8 mouse cellular contexts compared by ENCODE assay signal in the genomic region with DNA sequence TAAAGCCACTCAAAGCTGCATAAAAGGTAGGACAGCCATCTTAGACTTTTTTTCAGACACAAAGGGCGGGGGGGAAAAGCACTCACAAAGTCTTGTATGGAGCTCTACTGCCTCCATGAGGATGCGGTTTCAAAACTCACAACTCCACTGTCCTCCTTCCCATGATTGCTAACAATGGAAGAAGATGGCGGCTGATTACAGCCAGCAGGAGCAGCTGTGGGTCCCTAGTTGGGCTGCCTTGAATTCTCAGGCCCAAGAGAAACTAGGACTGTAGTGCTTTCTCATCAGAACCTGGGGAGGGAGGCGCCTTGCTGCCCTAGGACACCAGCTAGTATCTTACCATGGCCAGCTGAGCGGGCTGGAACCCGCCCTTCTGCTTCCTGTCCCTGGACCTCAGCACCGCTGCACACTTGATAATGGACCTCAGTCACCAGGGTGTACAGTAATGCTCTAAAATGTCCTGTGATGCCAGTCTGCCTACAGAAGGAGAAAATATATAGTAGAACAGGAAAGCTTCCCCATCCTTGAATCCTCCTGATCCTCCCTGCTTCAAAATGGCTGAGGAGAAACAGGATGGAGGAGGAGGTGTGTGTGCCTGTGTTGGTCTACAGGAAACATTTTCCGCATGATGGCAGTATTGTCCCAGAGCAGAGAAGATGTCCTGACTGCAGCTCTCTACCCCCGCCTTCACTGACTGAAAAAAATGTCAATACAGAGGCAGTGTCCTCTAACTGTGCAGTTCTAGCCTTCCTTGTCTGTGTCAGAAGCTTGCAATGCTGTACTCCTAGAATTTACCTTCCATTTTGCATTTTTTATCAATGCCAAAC.
DNase-seq lines count a peak whose midpoint lies in the region; ATAC-seq and TF ChIP-seq lines count a peak whose summit lies in the region.

No protein-coding gene starts in this region.

- ATAC-seq in hindbrain, embryonic 14.5 days (ENCODE audit: low FRiP score): peak; percentile 46
- peak; percentile 70 for ATAC-seq in liver, embryonic 16.5 days (ENCODE audit: low read depth)

- H3K36me3 ChIP-seq in kidney, adult 2 months (ENCODE audit: control insufficient read depth, insufficient read depth, low read length): no peaks in the 10 kb centered on the region
- H3K36me3 ChIP-seq in forebrain, embryonic 10.5 days (replicated peaks): peaks cover 66% of the 10 kb centered on the region
- peaks cover 4% of the 10 kb centered on the region; the same call in 1 of the 2 replicates for H3K36me3 ChIP-seq in hindbrain, embryonic 14.5 days (replicated peaks; ENCODE audit: control insufficient read depth, insufficient read depth)
- no peaks in the 10 kb centered on the region for H3K36me3 ChIP-seq in liver, embryonic 16.5 days (ENCODE audit: control insufficient read depth, insufficient read depth)
- H3K36me3 ChIP-seq in thymus, adult 2 months (ENCODE audit: control insufficient read depth, insufficient read depth, low read length): no peaks in the 10 kb centered on the region

- no peak overlapping the region; the same call in 1 of the 2 replicates for H3K9ac ChIP-seq in hindbrain, embryonic 14.5 days
- H3K9ac ChIP-seq in liver, embryonic 16.5 days (ENCODE audit: low read depth, low read length): 0 out of 2 replicates have a peak overlapping the region, but pooled peaks have one; percentile 20

- H3K4me3 ChIP-seq in kidney, adult 2 months (ENCODE audit: insufficient read depth, low read depth, low read length): no peak overlapping the region
- H3K4me3 ChIP-seq in forebrain, embryonic 10.5 days: peak overlapping the region; percentile 19
- H3K4me3 ChIP-seq in hindbrain, embryonic 14.5 days (replicated peaks; ENCODE audit: low read length): peak overlapping the region; percentile 25
- H3K4me3 ChIP-seq in liver, embryonic 16.5 days (ENCODE audit: low read depth, low read length): peak overlapping the region; percentile 50
- H3K4me3 ChIP-seq in thymus, adult 2 months (ENCODE audit: control insufficient read depth, insufficient read depth, low read length): no peak overlapping the region

- peak; percentile 88 for DNase-seq in kidney, adult 18-20 months
- DNase-seq in kidney, adult 2 months: no peak
- DNase-seq in Muller cell, postnatal 12 days (ENCODE audit: inconsistent ontology term): peak; percentile 78
- DNase-seq in forebrain, embryonic 10.5 days (ENCODE audit: extremely low spot score, low spot score): no peak
- peak; percentile 83 for DNase-seq in hindbrain, embryonic 14.5 days (ENCODE audit: low spot score)
- DNase-seq in ovary, adult 18-20 months (ENCODE audit: low spot score): peak; percentile 79
- DNase-seq in thymus, adult 2 months: no peak

- no peak; the same call in 1 of the 2 replicates for TF ChIP-seq CTCF in kidney, adult 2 months (conservative IDR thresholded peaks at IDR 0.05; ENCODE audit: insufficient read depth, insufficient read length, low read depth, low read length)
- no peak for TF ChIP-seq CTCF in thymus, adult 2 months (IDR thresholded peaks at IDR 0.05; ENCODE audit: borderline replicate concordance, control insufficient read depth, extremely low read depth, insufficient read depth, low read length, poor library complexity)

- WGBS in kidney, adult 2 months: 95% methylated on average over 9 of the region's 9 CpGs
- 61% methylated on average over 9 of the region's 9 CpGs for WGBS in forebrain, embryonic 10.5 days
- 68% methylated on average over 9 of the region's 9 CpGs for WGBS in hindbrain, embryonic 14.5 days
- 27% methylated on average over 9 of the region's 9 CpGs for WGBS in liver, embryonic 16.5 days (ENCODE audit: insufficient replicate concordance)
- 94% methylated on average over 9 of the region's 9 CpGs for WGBS in thymus, adult 2 months

- no peaks in the 10 kb centered on the region for H3K4me1 ChIP-seq in kidney, adult 2 months (ENCODE audit: control insufficient read depth, insufficient read depth, low read length)
- no peaks in the 10 kb centered on the region for H3K4me1 ChIP-seq in forebrain, embryonic 10.5 days
- H3K4me1 ChIP-seq in hindbrain, embryonic 14.5 days (replicated peaks; ENCODE audit: control insufficient read depth, insufficient read depth, low read length): no peaks in the 10 kb centered on the region
- no peaks in the 10 kb centered on the region for H3K4me1 ChIP-seq in liver, embryonic 16.5 days (ENCODE audit: control insufficient read depth, low read depth, low read length)
- H3K4me1 ChIP-seq in thymus, adult 2 months (replicated peaks; ENCODE audit: control insufficient read depth, insufficient read depth, low read length): no peaks in the 10 kb centered on the region; the same call in 1 of the 2 replicates

- H3K27ac ChIP-seq in kidney, adult 2 months (ENCODE audit: insufficient read depth, low read depth, low read length): no peak overlapping the region
- H3K27ac ChIP-seq in forebrain, embryonic 10.5 days: peak overlapping the region; percentile 80
- peak overlapping the region; percentile 85 for H3K27ac ChIP-seq in hindbrain, embryonic 14.5 days
- H3K27ac ChIP-seq in liver, embryonic 16.5 days (ENCODE audit: low read length): peak overlapping the region; percentile 14; the same call in 1 of the 2 replicates
- no peak overlapping the region for H3K27ac ChIP-seq in thymus, adult 2 months (ENCODE audit: control insufficient read depth, insufficient read depth, low read length)

- peak overlapping the region; percentile 45 for H3K4me2 ChIP-seq in hindbrain, embryonic 14.5 days (replicated peaks)
- H3K4me2 ChIP-seq in liver, embryonic 16.5 days (ENCODE audit: low read depth, low read length): peak overlapping the region; percentile 50

- H3K27me3 ChIP-seq in kidney, adult 2 months (replicated peaks; ENCODE audit: control insufficient read depth, insufficient read depth, low read length): no peaks in the 10 kb centered on the region
- no peaks in the 10 kb centered on the region for H3K27me3 ChIP-seq in forebrain, embryonic 10.5 days (ENCODE audit: poor library complexity, severe bottlenecking)
- no peaks in the 10 kb centered on the region for H3K27me3 ChIP-seq in hindbrain, embryonic 14.5 days (ENCODE audit: control insufficient read depth, insufficient read depth, low read length)
- no peaks in the 10 kb centered on the region for H3K27me3 ChIP-seq in liver, embryonic 16.5 days (ENCODE audit: control insufficient read depth, insufficient read depth, low read depth, low read length)
- H3K27me3 ChIP-seq in thymus, adult 2 months (ENCODE audit: control insufficient read depth, insufficient read depth, low read length): no peaks in the 10 kb centered on the region

- no peaks in the 10 kb centered on the region for H3K9me3 ChIP-seq in forebrain, embryonic 10.5 days
- no peaks in the 10 kb centered on the region for H3K9me3 ChIP-seq in hindbrain, embryonic 14.5 days (ENCODE audit: control insufficient read depth, low read length)
- H3K9me3 ChIP-seq in liver, embryonic 16.5 days (replicated peaks; ENCODE audit: control insufficient read depth, low read length): no peaks in the 10 kb centered on the region

- no peak for TF ChIP-seq POLR2A in kidney, adult 2 months (IDR thresholded peaks at IDR 0.05; ENCODE audit: low read depth, low read length)
- TF ChIP-seq POLR2A in thymus, adult 2 months (IDR thresholded peaks at IDR 0.05; ENCODE audit: control insufficient read depth, extremely low read depth, insufficient read depth, low read length, poor library complexity): no peak

Comparison
In these comparisons a context has a peak if more than half of its experiments do, and no peak if none do; other contexts are left out.
1. DNase-seq: peak in kidney, adult 18-20 months (single experiment), Muller cell, postnatal 12 days (single experiment), hindbrain, embryonic 14.5 days (single experiment) and ovary, adult 18-20 months (single experiment); none in kidney, adult 2 months (single experiment), forebrain, embryonic 10.5 days (single experiment) and thymus, adult 2 months (single experiment).
2. H3K27ac ChIP-seq: peak in forebrain, embryonic 10.5 days (single experiment), hindbrain, embryonic 14.5 days (single experiment) and liver, embryonic 16.5 days (single experiment); none in kidney, adult 2 months (single experiment) and thymus, adult 2 months (single experiment).
3. H3K4me3 ChIP-seq: peak in forebrain, embryonic 10.5 days (single experiment), hindbrain, embryonic 14.5 days (single experiment) and liver, embryonic 16.5 days (single experiment); none in kidney, adult 2 months (single experiment) and thymus, adult 2 months (single experiment).